Mouse (Mus musculus): ENCODE data around the gene Cmtm7.

DNA sequence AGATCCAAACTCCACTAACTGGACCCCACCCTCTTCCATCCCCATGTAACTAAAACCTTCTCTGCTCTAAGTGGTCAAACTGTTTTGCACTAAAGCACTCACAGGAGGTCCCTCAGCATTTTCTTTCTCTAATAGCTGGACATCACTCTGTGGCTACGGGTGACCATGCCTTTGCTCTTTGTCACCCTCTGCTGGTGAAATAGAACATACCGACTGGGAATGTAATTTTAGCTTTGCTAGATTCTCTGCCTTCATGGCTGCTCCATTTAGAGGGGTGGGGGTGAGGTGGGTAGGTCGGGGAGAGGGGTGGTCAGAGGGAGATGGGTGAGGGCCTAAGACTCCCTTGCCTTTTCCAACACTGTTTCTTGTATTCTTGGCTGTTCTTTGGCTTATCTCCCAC is 54.3 kb downstream of the Cmtm7 start:
- TF ChIP-seq CTCF (IDR thresholded peaks at IDR 0.05; ENCODE audit: low read depth, low read length) (peak; percentile 9), POLR2A (IDR thresholded peaks at IDR 0.05; ENCODE audit: insufficient read depth, low read length) (no peak), EP300 (IDR thresholded peaks at IDR 0.05; ENCODE audit: insufficient read depth, low read depth, low read length) (no peak)

All from ES-Bruce4 (cell line).